Mouse (Mus musculus) C2C12 (cell line): ENCODE results near the gene Ndufa10.

Source experiments
- CEBPB ChIP-seq: IDR thresholded peaks from one replicate; pipeline ENCODE4 v1.6.1; 2011; ENCODE audit warnings: low read depth, mild to moderate bottlenecking, control low read depth, moderate library complexity
- CTCF ChIP-seq: IDR thresholded peaks from one replicate; pipeline ENCODE4 v1.5.1; 2011; ENCODE audit not compliant: control insufficient read depth, insufficient read depth, insufficient read length
- FOSL1 ChIP-seq: IDR thresholded peaks from one replicate; pipeline ENCODE4 v1.8.0; 2011; ENCODE audit warnings: mild to moderate bottlenecking, low read length; ENCODE audit not compliant: poor library complexity, insufficient read depth, severe bottlenecking
- MAX ChIP-seq: IDR thresholded peaks from one replicate; pipeline ENCODE4 v1.6.1; 2011; ENCODE audit warnings: mild to moderate bottlenecking, control low read depth
- MYOG ChIP-seq: IDR thresholded peaks from one replicate; pipeline ENCODE4 v1.6.1; 2011; ENCODE audit not compliant: control insufficient read depth, insufficient read length; ENCODE audit errors: extremely low read depth
- USF1 ChIP-seq: IDR thresholded peaks from one replicate; pipeline ENCODE4 v1.6.1; 2011; ENCODE audit warnings: low read depth, mild to moderate bottlenecking, control low read depth, moderate library complexity

DNA sequence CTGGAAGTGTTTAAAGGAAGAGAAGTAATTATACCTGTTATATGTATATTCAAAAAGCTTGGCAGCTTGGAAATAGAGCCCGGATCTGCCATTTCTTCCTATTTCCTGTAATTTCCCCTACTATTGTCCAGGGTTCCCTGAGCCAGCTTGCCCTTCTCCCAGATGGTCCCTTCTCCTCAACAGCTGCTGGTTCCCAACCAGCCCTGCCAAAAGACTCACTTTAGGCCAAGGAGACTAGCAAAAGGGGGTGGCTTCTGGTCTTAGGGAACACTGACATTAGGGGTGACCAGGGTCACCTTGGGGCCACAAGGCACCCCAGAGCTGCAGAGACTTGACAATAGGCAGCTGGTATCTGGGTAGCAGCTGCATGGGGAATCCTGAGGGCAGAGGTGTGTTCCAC lies 38.7 kb downstream of the Ndufa10 start:
- TF ChIP-seq MAX (no peak), CTCF (no peak), MYOG (no peak), USF1 (no peak), CEBPB (no peak), FOSL1 (no peak)
